Mouse (Mus musculus) mouse trophoblast stem cell (cell line): ENCODE results near the gene Sorcs3.

ENCODE experiments used
- in situ Hi-C, 2 experiments: fragments of 300-500 bp; cut with MseI, MboI; formaldehyde crosslinking; loops; 2 replicates in 1 of 2; 3 replicates in 1 of 2; pipeline ENCODE4 v1.15.1; 2025

Gene Sorcs3

DNA sequence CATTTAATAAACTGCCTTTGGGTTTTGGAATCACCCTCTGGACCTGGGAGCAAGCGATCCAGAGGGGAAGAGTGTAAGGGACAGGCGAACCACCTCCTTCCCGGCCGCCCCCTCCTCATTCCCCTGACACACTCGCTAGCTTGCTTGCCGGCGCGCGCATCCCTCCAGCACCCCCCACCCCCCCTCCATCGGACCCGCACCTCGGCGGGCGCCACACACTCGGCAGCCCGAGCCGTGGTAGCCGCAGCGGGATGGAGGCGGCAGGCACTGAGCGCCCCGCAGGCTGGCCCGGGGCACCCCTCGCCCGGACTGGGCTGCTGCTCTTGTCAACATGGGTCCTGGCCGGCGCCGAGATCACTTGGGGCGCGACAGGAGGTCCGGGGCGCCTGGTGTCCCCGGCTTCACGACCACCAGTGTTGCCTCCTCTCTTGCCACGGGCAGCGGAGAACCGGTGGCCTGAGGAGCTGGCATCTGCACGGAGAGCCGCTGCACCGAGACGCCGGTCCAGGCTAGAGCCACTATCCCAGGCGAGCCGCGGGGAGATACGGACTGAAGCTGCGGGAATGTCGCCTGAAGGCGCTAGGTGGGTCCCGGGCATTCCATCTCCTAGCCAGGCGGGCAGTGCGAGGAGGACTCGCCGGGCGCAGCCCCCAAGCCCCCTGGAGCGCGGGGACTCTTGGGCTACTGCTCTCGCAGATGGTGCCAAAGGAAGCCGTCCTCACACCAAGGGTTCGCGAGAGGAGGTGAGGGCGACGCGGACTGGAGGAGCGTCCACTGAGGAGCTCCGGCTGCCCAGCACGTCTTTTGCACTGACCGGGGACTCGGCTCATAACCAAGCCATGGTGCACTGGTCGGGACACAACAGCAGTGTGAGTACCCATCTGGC, at the start of gene Sorcs3:
Gene Sorcs3 (plus strand): TSS at position 97 of the 886 bp plus-strand sequence.
- in situ Hi-C loops, result no loop called here

DNA sequence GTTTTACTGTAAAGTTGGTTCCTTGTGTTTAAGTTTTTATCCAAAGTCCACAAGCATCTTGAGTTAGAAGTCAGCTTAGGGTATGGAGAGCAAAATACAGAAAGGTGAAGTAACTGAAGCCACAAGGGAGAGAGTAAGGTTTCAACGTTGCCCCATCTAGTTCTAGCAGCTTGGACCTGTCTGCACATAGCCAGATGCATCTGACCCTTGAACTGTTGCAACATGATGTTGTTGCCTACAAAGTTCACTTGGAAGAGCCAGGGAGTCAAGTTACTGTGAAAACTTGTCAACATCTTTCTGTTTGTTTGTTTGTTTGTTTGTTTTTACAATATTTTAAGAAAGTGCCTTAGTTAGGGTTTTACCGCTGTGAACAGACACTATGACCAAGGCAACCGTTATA, 40.5 kb upstream of the Sorcs3 start:
- in situ Hi-C loops, result no loop called here

DNA sequence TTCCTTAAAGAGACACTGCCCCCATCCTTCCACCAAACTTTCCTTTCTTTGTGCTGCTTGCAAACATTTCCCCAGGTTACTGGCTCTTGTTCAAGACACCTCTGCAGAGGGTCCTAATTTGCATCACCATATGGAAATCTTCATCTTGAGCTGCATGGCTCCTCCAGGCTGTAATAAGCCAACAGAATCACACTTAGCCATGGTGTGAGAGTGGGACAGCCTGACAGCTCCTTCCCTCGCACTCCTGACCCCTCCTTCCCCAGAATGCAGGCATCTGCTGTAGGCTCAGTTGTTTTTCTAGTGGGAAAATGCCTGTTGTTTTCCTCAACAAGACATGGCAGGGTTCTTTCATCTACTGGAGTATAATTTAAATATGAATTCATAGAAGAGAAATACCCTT, 38.7 kb upstream of the Sorcs3 start:
- in situ Hi-C loops, result no loop called here

DNA sequence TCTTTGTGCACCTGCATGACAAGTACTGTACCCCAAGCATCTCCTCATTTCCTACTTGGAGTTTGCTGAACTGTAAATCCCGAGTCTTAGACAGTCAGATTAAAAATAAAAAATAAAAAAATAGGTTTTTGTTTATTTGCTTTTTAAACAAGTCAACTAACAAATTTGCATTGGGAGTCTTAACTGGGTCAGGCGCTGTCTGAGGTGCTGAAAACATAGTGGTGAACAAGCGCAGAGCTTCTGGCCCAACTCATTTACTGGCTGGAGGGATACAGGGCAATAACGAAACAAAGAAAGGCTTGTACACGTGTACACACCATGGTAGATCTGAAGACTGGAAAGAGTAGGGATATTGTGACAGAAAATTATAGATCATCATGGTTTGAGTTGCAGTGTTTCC, 37.5 kb upstream of the Sorcs3 start:
- in situ Hi-C loops, result no loop called here

DNA sequence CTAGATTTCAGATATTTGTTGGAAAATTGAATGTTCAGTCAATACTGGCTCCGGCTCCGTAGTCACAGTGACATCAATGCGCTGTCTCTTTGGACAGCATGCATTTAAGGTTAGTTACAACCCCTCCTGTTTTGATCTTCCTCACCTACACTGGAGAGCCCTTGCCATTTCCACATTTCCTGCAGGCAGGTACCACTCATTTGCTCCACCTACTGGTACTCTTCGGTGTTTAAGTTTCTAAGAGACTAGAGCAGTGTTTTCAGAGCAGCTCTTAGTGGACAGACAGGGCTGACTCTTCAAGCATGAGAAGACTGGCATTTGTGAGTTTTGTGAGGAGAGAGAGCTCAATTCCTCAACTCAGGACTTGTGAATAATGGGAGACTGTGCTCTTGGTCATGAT, 31.1 kb upstream of the Sorcs3 start:
- in situ Hi-C loops, result no loop called here

DNA sequence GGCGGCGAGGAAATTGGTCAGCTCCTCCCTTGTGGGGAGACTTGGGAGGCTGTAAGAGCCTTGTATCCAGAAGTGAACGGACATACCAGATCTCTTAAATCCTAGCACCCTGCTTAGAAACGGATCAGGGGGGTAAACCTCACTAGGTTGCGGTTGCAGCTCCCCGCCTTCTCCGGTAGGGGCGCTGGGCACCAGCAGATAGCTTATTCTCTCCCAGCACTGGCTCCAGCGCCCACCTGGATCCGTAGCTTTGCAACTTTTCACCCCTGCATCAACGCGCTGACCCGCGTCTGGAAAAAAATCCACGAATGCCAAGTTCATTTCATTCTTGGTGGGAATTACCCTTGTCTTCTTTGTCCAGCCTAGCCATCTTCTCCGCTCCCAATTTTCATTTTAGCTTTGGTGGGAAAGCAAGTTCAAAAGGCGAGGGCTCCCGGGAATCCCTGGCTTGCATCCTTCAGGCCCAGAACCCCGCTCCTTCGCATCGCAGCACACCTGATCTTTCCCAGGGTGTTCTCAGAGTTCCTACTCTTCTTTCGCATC, 1.8 kb upstream of the Sorcs3 start:
- in situ Hi-C loops, result no loop called here

DNA sequence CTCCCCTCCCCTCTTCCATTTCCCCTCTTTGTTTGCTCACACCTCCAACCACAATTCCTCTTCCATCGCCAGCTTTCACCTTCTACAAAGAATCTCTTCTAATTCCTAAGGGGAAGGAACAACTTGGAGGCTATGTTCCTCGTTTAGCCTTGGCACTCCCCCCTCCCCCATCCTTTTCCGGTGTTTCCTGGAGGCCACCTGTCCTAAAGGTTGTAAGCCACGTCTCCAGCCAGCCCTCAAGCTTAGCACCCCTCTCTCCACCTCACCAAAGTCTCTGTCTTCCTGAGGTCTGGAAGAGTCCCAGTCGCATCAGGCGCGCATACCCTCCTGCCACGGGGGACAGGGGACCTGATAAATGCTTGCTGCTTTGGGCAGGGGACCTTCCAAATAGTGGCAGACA, 1.3 kb upstream of the Sorcs3 start:
- in situ Hi-C loops, result no loop called here

DNA sequence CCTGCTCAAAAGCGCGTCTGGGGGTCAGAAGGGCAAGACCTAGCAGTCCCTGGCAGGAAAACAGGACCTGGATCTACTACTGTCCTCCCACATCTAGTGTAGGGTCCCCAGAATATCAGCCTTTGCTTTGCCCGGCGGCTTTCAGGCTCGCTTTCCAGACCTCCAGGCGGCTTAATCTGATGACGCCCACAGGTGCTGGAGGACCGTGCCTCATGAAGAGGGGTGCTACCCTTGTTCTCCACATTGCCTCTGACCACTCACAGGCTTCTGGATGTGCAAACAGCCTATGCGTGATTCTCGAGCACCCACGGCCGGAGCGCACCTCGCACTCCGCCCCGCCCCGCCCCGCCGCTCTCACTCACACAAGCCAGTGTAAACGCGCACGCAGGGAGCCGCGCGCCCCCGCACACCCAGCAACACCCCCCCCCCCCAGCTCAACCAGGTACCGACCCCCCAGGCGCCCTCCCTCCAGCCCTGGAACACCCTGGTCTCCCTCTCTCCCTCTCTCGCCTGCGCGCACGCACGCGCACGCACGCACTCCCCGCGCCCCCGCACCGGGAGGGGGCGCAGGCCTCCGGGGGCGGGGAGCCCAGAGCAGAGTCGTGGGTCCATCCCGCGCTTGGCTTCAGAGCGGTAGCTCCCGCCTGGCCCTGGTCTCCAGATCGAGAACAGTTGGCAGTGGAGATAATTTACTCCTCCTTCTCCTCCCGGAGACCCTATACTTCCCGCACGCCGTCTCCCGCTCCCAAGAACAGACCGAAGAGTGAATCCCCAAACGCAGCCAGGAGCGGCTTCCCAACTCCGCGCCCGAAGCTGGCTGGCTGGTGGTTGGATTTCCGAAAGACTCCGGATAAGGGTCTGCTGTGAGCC, 698 bp upstream of the Sorcs3 start:
- in situ Hi-C loops, result no loop called here

DNA sequence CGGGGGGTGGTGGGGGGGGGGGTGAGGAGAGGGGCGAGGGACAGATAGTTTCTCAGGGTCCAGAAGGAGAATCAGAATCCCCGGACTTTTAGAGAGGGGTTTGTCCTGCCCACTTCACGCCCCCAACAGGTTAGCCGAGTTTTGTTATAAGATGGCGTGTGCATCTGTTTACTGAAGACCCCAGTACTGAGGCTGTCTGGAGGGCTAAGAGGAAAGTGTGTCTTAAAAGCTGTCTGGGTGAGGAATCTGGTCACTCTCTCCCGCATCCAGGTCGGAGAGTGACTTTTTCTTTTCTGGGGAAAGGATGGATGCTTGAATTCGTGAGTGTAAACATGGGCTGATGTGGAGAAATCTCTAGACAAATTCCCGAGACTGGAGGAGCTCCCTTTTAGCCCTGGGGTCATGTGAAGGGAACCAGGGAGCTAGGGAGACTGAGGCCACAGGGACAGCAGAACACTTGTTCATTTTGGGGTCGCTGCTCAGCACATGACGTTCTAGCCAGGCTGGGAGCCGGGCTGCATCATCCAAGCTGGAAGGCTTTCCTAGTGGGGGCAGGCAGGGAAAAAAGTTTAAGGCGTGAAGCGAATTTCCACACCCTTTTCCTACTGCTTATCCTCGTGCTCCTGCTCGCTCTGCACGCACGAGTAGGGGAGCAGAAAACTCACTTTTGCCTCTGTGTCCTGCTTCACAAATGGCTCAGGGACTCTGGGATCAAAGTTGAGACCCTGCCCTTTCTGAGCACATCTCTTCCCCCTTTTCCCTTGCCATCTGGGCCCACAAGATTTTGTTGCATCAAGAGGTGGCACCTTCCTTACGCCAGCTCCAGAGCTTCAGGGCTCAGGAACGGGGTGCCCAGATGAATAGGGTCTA, 1.3 kb downstream of the Sorcs3 start:
- in situ Hi-C loops, result no loop called here

DNA sequence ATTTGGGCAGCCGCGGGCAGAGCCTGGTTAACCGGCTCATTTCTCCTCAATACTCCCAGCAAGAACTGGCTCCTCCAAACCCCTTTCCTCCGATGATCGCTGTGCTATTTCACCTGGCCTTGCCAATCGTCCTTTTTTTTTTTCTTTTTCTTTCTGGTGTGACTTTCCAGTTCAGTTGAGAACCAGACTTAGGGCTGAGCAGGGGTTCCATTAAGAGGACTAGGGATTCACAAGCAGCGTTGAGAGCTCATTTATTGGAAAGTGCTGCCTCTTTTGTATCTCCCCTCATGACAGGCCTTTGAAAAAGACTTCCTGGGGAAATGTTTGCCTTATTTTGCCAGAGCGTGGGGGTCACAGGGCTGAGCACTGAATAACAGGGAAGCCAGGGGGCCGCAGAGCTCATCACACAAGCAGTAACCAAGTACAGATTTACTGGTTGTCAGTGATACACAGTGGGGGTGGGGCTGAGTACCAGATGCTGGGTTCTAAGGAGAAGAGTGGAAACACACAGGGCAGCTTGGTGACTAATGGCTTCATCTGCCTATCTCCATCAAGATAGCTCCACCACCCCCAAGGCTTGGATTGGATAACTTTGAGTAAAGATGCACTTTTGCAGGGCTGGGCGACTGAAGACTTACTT, 2.0 kb downstream of the Sorcs3 start:
- in situ Hi-C loops, result no loop called here

DNA sequence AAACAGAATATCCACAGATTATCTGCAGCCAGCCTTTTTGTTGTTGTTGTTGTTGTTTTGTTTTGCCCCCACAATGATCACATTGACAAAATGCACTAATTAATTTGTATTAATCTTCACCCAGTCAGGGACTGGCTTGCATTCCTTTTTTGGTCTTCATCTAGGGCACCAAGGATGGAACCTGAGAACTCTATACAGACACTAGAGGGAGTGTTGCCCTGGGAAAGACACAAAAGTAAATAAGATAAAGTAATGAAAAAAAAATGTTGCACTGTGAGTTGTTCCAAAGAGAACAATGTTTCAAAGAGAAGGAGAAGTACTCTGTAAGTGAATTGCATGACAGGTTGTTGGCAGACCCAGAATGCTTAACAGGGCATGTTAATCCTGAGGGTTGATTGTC, 9.6 kb downstream of the Sorcs3 start:
- in situ Hi-C loops, result no loop called here

DNA sequence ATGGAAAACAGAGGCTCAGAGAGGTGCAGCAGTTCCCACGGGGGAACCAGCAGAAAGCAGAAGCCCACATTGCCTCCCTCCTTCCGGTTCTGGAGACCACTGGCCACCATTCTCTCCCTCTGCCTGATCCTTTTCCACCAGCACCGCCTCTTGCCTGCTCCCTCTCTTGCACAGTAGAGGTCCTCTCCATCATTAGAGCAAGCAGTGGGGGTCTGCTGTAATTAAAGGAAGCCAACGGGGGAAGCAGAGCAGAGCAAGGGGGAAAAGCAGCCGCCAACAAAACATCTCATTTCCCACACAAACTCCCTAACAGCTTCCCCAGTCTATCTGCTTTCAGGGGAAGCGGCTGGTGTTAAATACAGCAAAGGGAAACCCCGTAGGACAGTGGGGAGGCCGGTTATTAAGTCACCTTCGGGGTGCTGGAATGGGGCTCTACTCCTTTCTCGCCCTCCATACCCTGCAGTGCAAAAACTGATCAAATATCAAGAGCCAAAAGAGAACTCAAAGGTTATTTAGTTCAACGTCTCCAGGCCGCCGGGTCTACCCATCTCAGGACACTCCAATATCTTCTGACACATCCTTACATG, 32.1 kb downstream of the Sorcs3 start:
- in situ Hi-C loops, result no loop called here

DNA sequence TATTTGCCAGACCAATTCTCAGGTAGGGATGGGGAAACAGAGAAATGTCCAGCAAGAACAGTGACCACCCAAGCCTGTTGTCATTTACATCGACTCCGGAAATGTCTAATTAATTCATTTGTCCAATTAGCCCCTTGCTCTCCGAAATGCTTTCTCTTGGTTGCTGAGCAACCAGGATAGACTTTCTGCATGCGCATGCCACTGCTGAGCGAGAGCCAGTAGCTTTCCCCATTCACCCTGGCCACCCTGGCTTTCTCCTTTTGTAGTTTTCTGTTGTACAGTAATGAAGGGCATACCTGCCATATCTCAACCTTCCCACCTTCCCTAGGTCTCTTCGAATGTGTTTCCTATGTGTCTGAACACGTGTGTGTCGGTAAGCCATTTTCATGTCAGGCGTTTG, 32.6 kb downstream of the Sorcs3 start:
- in situ Hi-C loops, result no loop called here

DNA sequence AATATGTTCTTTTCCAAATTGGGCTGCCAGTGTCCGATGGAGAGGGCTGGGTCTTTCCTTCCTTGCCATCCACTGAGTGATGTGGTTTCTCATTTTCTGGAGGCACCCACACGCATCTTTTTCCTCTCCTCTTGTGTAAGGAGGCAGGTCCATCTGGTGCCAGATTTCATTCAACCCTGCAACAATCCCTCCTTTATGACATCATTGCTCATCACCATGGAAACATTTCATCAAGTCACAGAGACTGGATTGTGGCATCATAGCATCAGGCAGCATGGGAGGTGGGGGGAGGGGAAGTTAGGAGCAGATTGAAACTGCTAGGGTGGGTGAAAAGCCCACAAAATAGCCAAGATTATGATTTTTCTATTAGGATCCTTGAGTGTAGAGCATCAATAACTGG, 35.1 kb downstream of the Sorcs3 start:
- in situ Hi-C loops, result no loop called here

DNA sequence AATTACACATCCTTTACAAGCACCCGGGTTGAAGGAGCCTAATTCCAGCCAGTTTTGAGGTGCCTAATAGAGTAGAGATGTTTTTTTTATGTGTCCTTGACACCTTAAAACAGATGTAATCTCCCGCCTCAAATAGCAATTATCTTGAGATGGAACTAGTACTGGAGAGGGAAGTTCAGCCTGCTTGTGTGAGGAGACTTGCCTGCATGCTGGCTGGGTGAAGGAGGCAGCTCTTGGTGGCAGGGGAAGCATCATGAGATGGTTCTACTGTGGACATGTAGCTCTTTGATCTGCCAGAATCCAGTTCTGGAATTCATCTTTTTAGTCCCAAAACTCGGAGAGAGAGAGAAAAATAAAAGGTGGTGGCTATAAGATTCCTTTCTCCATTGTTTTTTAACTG, 38.2 kb downstream of the Sorcs3 start:
- in situ Hi-C loops, result no loop called here

DNA sequence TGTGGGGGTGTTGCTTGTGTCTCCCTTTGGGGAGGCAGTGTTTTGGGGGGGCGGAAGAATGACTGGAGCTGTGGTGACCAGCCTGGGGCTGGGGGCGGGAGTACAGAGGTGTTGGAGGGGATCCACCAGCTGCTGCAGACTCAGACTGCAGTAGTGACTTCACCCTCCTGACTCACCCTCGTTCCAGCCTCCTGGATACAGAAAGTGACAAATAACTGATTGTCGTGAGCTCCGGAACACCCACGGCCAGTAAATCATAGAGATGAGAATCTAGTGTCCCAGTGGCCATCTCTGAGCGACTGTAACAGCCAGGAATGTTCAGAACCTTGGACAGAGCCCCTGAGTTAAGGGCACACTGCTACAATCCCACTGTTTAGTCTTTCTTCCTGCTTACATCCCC, 53.4 kb downstream of the Sorcs3 start:
- in situ Hi-C loops, result no loop called here

DNA sequence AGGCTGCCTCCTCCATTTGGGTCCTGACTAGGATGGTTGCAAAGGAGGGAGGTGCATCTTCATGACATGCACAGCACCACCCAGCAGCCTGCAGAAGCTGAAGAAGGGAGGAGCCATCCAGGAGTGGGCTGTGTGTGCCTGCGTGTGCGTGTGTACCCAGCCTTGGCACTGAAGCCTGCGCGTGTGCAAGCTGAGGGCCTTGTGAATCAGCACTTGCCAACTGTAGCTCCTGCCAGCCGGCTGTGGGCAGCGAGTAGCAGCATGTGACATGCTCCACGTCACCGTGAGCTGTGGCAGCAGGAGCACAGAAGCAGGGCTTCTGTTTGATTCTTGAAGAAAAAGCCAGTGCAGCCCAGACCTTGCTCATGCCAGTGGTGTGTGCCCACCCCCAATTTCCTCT, 54.8 kb downstream of the Sorcs3 start:
- in situ Hi-C loops, result no loop called here

DNA sequence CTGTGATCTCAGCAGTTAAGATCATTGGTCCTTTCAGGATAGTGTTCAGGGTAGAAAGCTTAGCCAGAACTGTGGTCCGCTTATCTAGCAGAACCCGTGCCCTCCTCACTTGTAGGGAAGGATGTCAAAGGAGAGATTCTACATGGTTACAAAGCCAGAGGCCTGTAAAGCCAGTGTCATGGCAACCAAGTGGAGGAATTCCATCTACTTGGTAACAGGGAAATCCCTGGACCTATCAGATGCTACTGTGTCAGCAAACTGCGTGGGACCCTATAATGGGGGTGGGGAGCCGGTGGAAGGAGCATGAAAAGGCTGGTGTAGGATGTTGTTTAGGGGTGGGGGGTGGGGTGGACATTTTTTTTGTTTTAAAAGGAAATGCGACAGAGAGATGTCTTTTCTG, 57.9 kb downstream of the Sorcs3 start:
- in situ Hi-C loops, result no loop called here

DNA sequence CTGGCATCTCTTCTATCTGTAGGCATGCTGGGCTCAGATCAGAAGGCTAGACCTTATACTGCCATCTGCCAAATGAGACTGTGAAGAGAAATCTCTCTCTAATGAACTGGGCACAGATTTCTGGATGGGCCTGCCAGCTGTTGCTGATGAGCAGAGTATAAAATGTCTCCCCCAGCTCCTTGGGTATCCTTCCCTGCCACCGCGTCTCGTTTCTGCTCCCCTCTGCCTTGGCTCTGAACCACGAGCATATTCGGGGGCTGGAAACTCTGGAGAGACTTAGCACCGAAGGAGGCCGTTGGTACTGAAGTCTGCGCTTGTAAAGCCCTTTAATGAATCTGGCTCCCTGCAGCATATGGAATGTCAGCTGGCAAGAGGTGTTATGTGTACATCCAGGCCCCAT, 74.4 kb downstream of the Sorcs3 start:
- in situ Hi-C loops, result no loop called here

DNA sequence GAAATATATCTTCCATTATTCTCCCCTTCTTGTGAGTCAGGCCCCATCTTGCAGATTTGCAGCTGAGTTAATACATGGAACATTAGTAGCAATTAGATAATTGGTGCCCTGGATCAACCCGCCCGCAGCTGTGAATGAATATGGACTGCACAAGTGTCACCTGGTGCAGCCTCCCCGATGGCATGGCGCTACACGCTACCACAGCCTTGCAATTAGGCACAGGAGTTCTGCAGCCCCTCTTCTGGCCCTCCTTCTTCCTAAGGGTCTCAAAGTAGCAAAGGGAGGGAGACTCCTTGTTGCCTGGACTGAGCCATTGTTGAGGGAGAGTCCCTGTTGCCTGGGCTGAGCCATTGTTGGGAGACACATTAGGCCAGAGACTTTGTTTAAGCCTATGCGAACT, 76.4 kb downstream of the Sorcs3 start:
- in situ Hi-C loops, result no loop called here

DNA sequence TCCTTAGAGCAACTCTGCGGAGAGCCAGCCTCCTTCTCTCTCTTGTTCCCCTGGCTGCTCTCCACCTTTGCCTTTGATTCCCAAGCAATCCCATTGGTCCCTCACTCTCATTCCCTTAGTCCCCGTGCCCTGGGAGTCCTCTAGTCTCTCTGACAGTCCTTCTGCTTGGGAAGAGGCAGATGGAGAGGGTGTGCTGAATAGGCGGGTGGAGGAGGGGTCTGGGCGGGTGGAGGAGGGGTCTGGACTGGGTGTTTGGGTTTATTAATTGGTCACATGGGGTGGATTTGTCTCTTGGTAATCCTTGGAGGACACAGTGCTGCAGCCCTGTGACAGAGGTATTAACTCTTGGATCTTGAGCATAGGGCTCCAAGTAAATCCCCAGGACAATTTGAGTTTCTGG, 77.4 kb downstream of the Sorcs3 start:
- in situ Hi-C loops, result no loop called here
